Mouse (Mus musculus): ENCODE data around the gene Kif5a. TPM values are rescaled to one million over a fixed set of nuclear protein-coding genes. Genes with fewer than 3 reads are reported as not detected.

Gene Kif5a
- polyA plus RNA-seq, 1 experiment from 2014 or later = 1.2 TPM

GRCm38 (mm10) chr10:127233141-127233540 lies 30.0 kb downstream of the Kif5a start:
- H3K4me2 ChIP-seq (ENCODE audit: low read length) = no peak overlapping the region
- H3K9ac ChIP-seq (ENCODE audit: low read length) = no peak overlapping the region
- H3K9me3 ChIP-seq (ENCODE audit: control insufficient read depth, low read length) = no peaks in the 10 kb centered on the region
- H3K36me3 ChIP-seq (ENCODE audit: control insufficient read depth, insufficient read depth, low read length) = no peaks in the 10 kb centered on the region
- whole genome bisulfite sequencing = 68% methylated on average over 9 of the region's 9 CpGs
- ATAC-seq (ENCODE audit: insufficient number of reproducible peaks, insufficient read depth, low FRiP score, low read depth) = no peak
- H3K27me3 ChIP-seq (ENCODE audit: control insufficient read depth, insufficient read depth, low read length) = peaks cover 14% of the 10 kb centered on the region
- H3K4me1 ChIP-seq (ENCODE audit: control insufficient read depth in 2 of 2, insufficient read depth in 2 of 2, low read length in 2 of 2) = no peaks in the 10 kb centered on the region
- no peak overlapping the region for H3K27ac ChIP-seq (replicated peaks in 1 of 2; ENCODE audit: control insufficient read depth in 1 of 2, insufficient read depth in 1 of 2, low read depth in 2 of 2, low read length in 2 of 2)
- no peak overlapping the region for H3K4me3 ChIP-seq (ENCODE audit: control insufficient read depth in 1 of 2, insufficient read depth in 1 of 2, low read depth in 1 of 2, low read length in 2 of 2)

GRCm38 (mm10) chr10:127231741-127232140 lies 31.4 kb downstream of the Kif5a start:
- H3K36me3 ChIP-seq (ENCODE audit: control insufficient read depth, insufficient read depth, low read length) = no peaks in the 10 kb centered on the region
- no peak for ATAC-seq (ENCODE audit: insufficient number of reproducible peaks, insufficient read depth, low FRiP score, low read depth)
- no peak overlapping the region for H3K4me3 ChIP-seq (ENCODE audit: control insufficient read depth in 1 of 2, insufficient read depth in 1 of 2, low read depth in 1 of 2, low read length in 2 of 2)
- H3K4me2 ChIP-seq (ENCODE audit: low read length) = no peak overlapping the region
- H3K27ac ChIP-seq (replicated peaks in 1 of 2; ENCODE audit: control insufficient read depth in 1 of 2, insufficient read depth in 1 of 2, low read depth in 2 of 2, low read length in 2 of 2) = no peak overlapping the region
- H3K9me3 ChIP-seq (ENCODE audit: control insufficient read depth, low read length) = no peaks in the 10 kb centered on the region
- H3K9ac ChIP-seq (ENCODE audit: low read length) = no peak overlapping the region
- H3K27me3 ChIP-seq (ENCODE audit: control insufficient read depth, insufficient read depth, low read length) = peaks cover 4% of the 10 kb centered on the region; the same call in 1 of the 2 replicates
- H3K4me1 ChIP-seq (ENCODE audit: control insufficient read depth in 2 of 2, insufficient read depth in 2 of 2, low read length in 2 of 2) = no peaks in the 10 kb centered on the region
- 81% methylated on average over 14 of the region's 14 CpGs for WGBS

GRCm38 (mm10) chr10:127230693-127231092 lies 32.5 kb downstream of the Kif5a start:
- Histone ChIP-seq H3K27ac (replicated peaks in 1 of 2; ENCODE audit: control insufficient read depth in 1 of 2, insufficient read depth in 1 of 2, low read depth in 2 of 2, low read length in 2 of 2) (no peak overlapping the region), H3K4me2 (ENCODE audit: low read length) (no peak overlapping the region), H3K9me3 (ENCODE audit: control insufficient read depth, low read length) (no peaks in the 10 kb centered on the region), H3K27me3 (ENCODE audit: control insufficient read depth, insufficient read depth, low read length) (no peaks in the 10 kb centered on the region), H3K9ac (ENCODE audit: low read length) (no peak overlapping the region), H3K36me3 (ENCODE audit: control insufficient read depth, insufficient read depth, low read length) (no peaks in the 10 kb centered on the region), H3K4me3 (ENCODE audit: control insufficient read depth in 1 of 2, insufficient read depth in 1 of 2, low read depth in 1 of 2, low read length in 2 of 2) (no peak overlapping the region), H3K4me1 (ENCODE audit: control insufficient read depth in 2 of 2, insufficient read depth in 2 of 2, low read length in 2 of 2) (no peaks in the 10 kb centered on the region; a peak in 1 of 4 replicates)
- 87% methylated on average over 12 of the region's 12 CpGs for WGBS
- ATAC-seq (ENCODE audit: insufficient number of reproducible peaks, insufficient read depth, low FRiP score, low read depth) = no peak

GRCm38 (mm10) chr10:127228897-127229296 lies 34.3 kb downstream of the Kif5a start:
- WGBS = 19% methylated on average over 4 of the region's 4 CpGs
- Histone ChIP-seq H3K9me3 (ENCODE audit: control insufficient read depth, low read length) (no peaks in the 10 kb centered on the region), H3K4me2 (ENCODE audit: low read length) (no peak overlapping the region), H3K4me1 (ENCODE audit: control insufficient read depth in 2 of 2, insufficient read depth in 2 of 2, low read length in 2 of 2) (no peaks in the 10 kb centered on the region; a peak in 1 of 4 replicates), H3K9ac (ENCODE audit: low read length) (no peak overlapping the region), H3K4me3 (ENCODE audit: control insufficient read depth in 1 of 2, insufficient read depth in 1 of 2, low read depth in 1 of 2, low read length in 2 of 2) (no peak overlapping the region), H3K36me3 (ENCODE audit: control insufficient read depth, insufficient read depth, low read length) (no peaks in the 10 kb centered on the region), H3K27me3 (ENCODE audit: control insufficient read depth, insufficient read depth, low read length) (0 out of 2 replicates have a peak, but pooled peaks cover 5% of the 10 kb centered on the region), H3K27ac (replicated peaks in 1 of 2; ENCODE audit: control insufficient read depth in 1 of 2, insufficient read depth in 1 of 2, low read depth in 2 of 2, low read length in 2 of 2) (no peak overlapping the region)
- no peak for ATAC-seq (ENCODE audit: insufficient number of reproducible peaks, insufficient read depth, low FRiP score, low read depth)

- 77% methylated on average over 8 of the region's 8 CpGs for WGBS
- Histone ChIP-seq H3K4me2 (ENCODE audit: low read length) (no peak overlapping the region), H3K4me3 (ENCODE audit: control insufficient read depth in 1 of 2, insufficient read depth in 1 of 2, low read depth in 1 of 2, low read length in 2 of 2) (no peak overlapping the region), H3K27me3 (ENCODE audit: control insufficient read depth, insufficient read depth, low read length) (0 out of 2 replicates have a peak, but pooled peaks cover 5% of the 10 kb centered on the region), H3K4me1 (ENCODE audit: control insufficient read depth in 2 of 2, insufficient read depth in 2 of 2, low read length in 2 of 2) (no peaks in the 10 kb centered on the region; a peak in 1 of 4 replicates), H3K9me3 (ENCODE audit: control insufficient read depth, low read length) (no peaks in the 10 kb centered on the region), H3K27ac (replicated peaks in 1 of 2; ENCODE audit: control insufficient read depth in 1 of 2, insufficient read depth in 1 of 2, low read depth in 2 of 2, low read length in 2 of 2) (no peak overlapping the region), H3K9ac (ENCODE audit: low read length) (no peak overlapping the region), H3K36me3 (ENCODE audit: control insufficient read depth, insufficient read depth, low read length) (no peaks in the 10 kb centered on the region)
- ATAC-seq (ENCODE audit: insufficient number of reproducible peaks, insufficient read depth, low FRiP score, low read depth) = no peak
Observed at GRCm38 (mm10) chr10:127227163-127227562, 36.0 kb downstream of the Kif5a start.

GRCm38 (mm10) chr10:127226318-127226895 lies 36.7 kb downstream of the Kif5a start:
- Histone ChIP-seq H3K4me3 (ENCODE audit: control insufficient read depth in 1 of 2, insufficient read depth in 1 of 2, low read depth in 1 of 2, low read length in 2 of 2) (no peak overlapping the region), H3K9ac (ENCODE audit: low read length) (no peak overlapping the region), H3K4me1 (ENCODE audit: control insufficient read depth in 2 of 2, insufficient read depth in 2 of 2, low read length in 2 of 2) (no peaks in the 10 kb centered on the region; a peak in 1 of 4 replicates), H3K4me2 (ENCODE audit: low read length) (no peak overlapping the region), H3K27ac (replicated peaks in 1 of 2; ENCODE audit: control insufficient read depth in 1 of 2, insufficient read depth in 1 of 2, low read depth in 2 of 2, low read length in 2 of 2) (no peak overlapping the region), H3K36me3 (ENCODE audit: control insufficient read depth, insufficient read depth, low read length) (no peaks in the 10 kb centered on the region), H3K27me3 (ENCODE audit: control insufficient read depth, insufficient read depth, low read length) (0 out of 2 replicates have a peak, but pooled peaks cover 5% of the 10 kb centered on the region), H3K9me3 (ENCODE audit: control insufficient read depth, low read length) (no peaks in the 10 kb centered on the region)
- 61% methylated on average over 8 of the region's 8 CpGs for WGBS
- ATAC-seq (ENCODE audit: insufficient number of reproducible peaks, insufficient read depth, low FRiP score, low read depth) = no peak

- Histone ChIP-seq H3K4me1 (ENCODE audit: control insufficient read depth in 2 of 2, insufficient read depth in 2 of 2, low read length in 2 of 2) (no peaks in the 10 kb centered on the region; a peak in 1 of 4 replicates), H3K4me3 (ENCODE audit: control insufficient read depth in 1 of 2, insufficient read depth in 1 of 2, low read depth in 1 of 2, low read length in 2 of 2) (no peak overlapping the region), H3K27me3 (ENCODE audit: control insufficient read depth, insufficient read depth, low read length) (0 out of 2 replicates have a peak, but pooled peaks cover 5% of the 10 kb centered on the region), H3K4me2 (ENCODE audit: low read length) (no peak overlapping the region), H3K27ac (replicated peaks in 1 of 2; ENCODE audit: control insufficient read depth in 1 of 2, insufficient read depth in 1 of 2, low read depth in 2 of 2, low read length in 2 of 2) (no peak overlapping the region), H3K36me3 (ENCODE audit: control insufficient read depth, insufficient read depth, low read length) (no peaks in the 10 kb centered on the region), H3K9ac (ENCODE audit: low read length) (no peak overlapping the region), H3K9me3 (ENCODE audit: control insufficient read depth, low read length) (no peaks in the 10 kb centered on the region)
- 29% methylated on average over 10 of the region's 10 CpGs for WGBS
- ATAC-seq (ENCODE audit: insufficient number of reproducible peaks, insufficient read depth, low FRiP score, low read depth) = no peak
Observed at GRCm38 (mm10) chr10:127225732-127226131, 37.4 kb downstream of the Kif5a start.

GRCm38 (mm10) chr10:127225213-127225612 lies 37.9 kb downstream of the Kif5a start:
- Histone ChIP-seq H3K27me3 (ENCODE audit: control insufficient read depth, insufficient read depth, low read length) (0 out of 2 replicates have a peak, but pooled peaks cover 5% of the 10 kb centered on the region), H3K27ac (replicated peaks in 1 of 2; ENCODE audit: control insufficient read depth in 1 of 2, insufficient read depth in 1 of 2, low read depth in 2 of 2, low read length in 2 of 2) (no peak overlapping the region), H3K9ac (ENCODE audit: low read length) (no peak overlapping the region), H3K4me3 (ENCODE audit: control insufficient read depth in 1 of 2, insufficient read depth in 1 of 2, low read depth in 1 of 2, low read length in 2 of 2) (no peak overlapping the region), H3K36me3 (ENCODE audit: control insufficient read depth, insufficient read depth, low read length) (no peaks in the 10 kb centered on the region), H3K9me3 (ENCODE audit: control insufficient read depth, low read length) (peaks cover 4% of the 10 kb centered on the region; the same call in 1 of the 2 replicates), H3K4me2 (ENCODE audit: low read length) (no peak overlapping the region), H3K4me1 (ENCODE audit: control insufficient read depth in 2 of 2, insufficient read depth in 2 of 2, low read length in 2 of 2) (no peaks in the 10 kb centered on the region; a peak in 1 of 4 replicates)
- ATAC-seq (ENCODE audit: insufficient number of reproducible peaks, insufficient read depth, low FRiP score, low read depth) = no peak
- WGBS = 54% methylated on average over 6 of the region's 6 CpGs

Data from heart, embryonic 14.5 days (tissue).